Mouse (Mus musculus) naive thymus-derived CD4-positive, alpha-beta T cell, adult 5 months (primary cell): ENCODE data around the gene Polh. TPM values are rescaled to one million over a fixed set of nuclear protein-coding genes. Genes with fewer than 3 reads are reported as not detected.

Source experiments
- polyA plus RNA-seq: library from polyadenylated mRNA; unstranded; fragments of 100-300 nt; shearing (Covaris generic); gene quantifications from one replicate; pipeline ENCODE4 v1.2.1, GENCODE M21; 2017

Polh gene
- polyA plus RNA-seq = 5.0 TPM

GRCm38 (mm10) chr17:46202421-46203071 is at the start of gene Polh, which contains the start of gene Xpo5:
TSS of gene Polh (minus strand) at chr17:46202645.
TSS of gene Xpo5 (plus strand) at chr17:46202782.

GRCm38 (mm10) chr17:46247512-46248188 is 45.2 kb upstream of the Polh start, which contains the start of the genes Polr1c and Yipf3:
TSS of gene Polr1c (minus strand) at chr17:46248054.
TSS of gene Yipf3 (plus strand) at chr17:46248080.

GRCm38 (mm10) chr17:46160686-46161085 is 41.8 kb downstream of the Polh start, which contains the start of gene Gtpbp2:
TSS of gene Gtpbp2 (plus strand) at chr17:46161032.

GRCm38 (mm10) chr17:46152847-46153782 is 49.3 kb downstream of the Polh start, which contains the start of gene Mad2l1bp:
TSS of gene Mad2l1bp (minus strand) at chr17:46153553.

GRCm38 (mm10) chr17:46143578-46144423 is 58.6 kb downstream of the Polh start, which contains the start of gene Rsph9:
TSS of gene Rsph9 (minus strand) at chr17:46144216.

Other genes with a start within 250 kb of the Polh start
- 5.0 TPM for gene Vegfa, start 170.3 kb downstream of the Polh start, polyA plus RNA-seq
- 81.6 TPM for gene Mrps18a, start 91.7 kb downstream of the Polh start, polyA plus RNA-seq
- gene Rsph9, start 58.4 kb downstream of the Polh start, polyA plus RNA-seq = 0.87 TPM
- gene Mad2l1bp, start 49.1 kb downstream of the Polh start, polyA plus RNA-seq = 41.2 TPM
- gene Gtpbp2, start 41.6 kb downstream of the Polh start, polyA plus RNA-seq = 72.4 TPM
- 32.3 TPM for gene Xpo5, start 137 bp upstream of the Polh start, polyA plus RNA-seq
- 54.6 TPM for gene Polr1c, start 45.4 kb upstream of the Polh start, polyA plus RNA-seq
- gene Yipf3, start 45.4 kb upstream of the Polh start, polyA plus RNA-seq = 174 TPM
- 0.21 TPM for gene Lrrc73, start 50.9 kb upstream of the Polh start, polyA plus RNA-seq
- gene Tjap1, start 80.4 kb upstream of the Polh start, polyA plus RNA-seq = 38.5 TPM
- not detected for gene Dlk2, start 94.8 kb upstream of the Polh start, polyA plus RNA-seq
- gene Abcc10, start 125.7 kb upstream of the Polh start, polyA plus RNA-seq = 5.6 TPM
- gene Zfp318, start 181.1 kb upstream of the Polh start, polyA plus RNA-seq = 10.7 TPM
- not detected for gene Crip3, start 226.3 kb upstream of the Polh start, polyA plus RNA-seq
- gene Slc22a7, start 235.8 kb upstream of the Polh start, polyA plus RNA-seq = not detected